Mouse (Mus musculus): ENCODE data around the gene Hist1h3h. TPM values are rescaled to one million over a fixed set of nuclear protein-coding genes. Genes with fewer than 3 reads are reported as not detected.

The Hist1h3h gene
- total RNA-seq, 2 experiments from 2014 or later = 108 to 117 TPM

DNA sequence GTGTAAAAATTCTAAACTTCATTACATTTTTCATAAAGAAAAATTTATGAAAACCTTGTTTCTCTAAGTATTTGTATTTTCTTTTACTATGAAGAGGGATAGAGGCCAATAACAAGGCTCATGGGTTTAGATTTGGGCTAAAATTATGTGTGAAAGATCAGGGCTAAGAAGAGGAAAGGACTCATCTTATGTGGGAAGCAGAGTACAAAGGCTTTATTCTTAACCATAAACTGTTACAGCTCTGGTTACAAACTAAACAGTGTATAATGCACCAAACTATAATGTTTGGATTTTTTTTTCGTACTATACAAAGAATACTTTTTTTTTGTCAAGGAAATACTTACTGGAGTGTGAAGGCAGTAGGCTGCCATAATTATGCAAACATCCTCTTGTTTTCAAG is 38.2 kb downstream of the Hist1h3h start:
- intact Hi-C loops (cut with DNase I; ENCODE audit: low total_unique reads) = no loop called here
- no peak for DNase-seq

Small RNAs within 50 kb of the gene (microRNA-seq; reads per million reads assigned to microRNA genes)
- gene Gm44357 = 0 reads per million in 2 experiments
- 0 reads per million in 2 experiments for gene Gm44367
- gene Gm44454 = 0 reads per million in 2 experiments

Other genes starting within 250 kb of the Hist1h3h start
- under 1 TPM in 1 of 2 experiments, not detected in 1; 0.23 TPM for gene Nkapl, start 249.2 kb upstream of the Hist1h3h start, total RNA-seq (2021)
- under 1 TPM; 0.76 to 0.86 TPM for gene Zkscan4, start 238.8 kb upstream of the Hist1h3h start, total RNA-seq (2021)
- not detected for gene Gm10065, start 238.2 kb upstream of the Hist1h3h start, total RNA-seq (2021)
- 10 to 100 TPM; 12.8 to 13.8 TPM for gene AK157302, start 222.4 kb upstream of the Hist1h3h start, total RNA-seq (2021)
- gene Gm11273, start 216.2 kb upstream of the Hist1h3h start, total RNA-seq (2021) = 100 to 1,000 TPM; 119 to 152 TPM
- gene Zkscan8, start 186.5 kb upstream of the Hist1h3h start, total RNA-seq (2021) = 1 to 10 TPM; 6.1 to 7.4 TPM
- gene Olfr1366, start 174.9 kb upstream of the Hist1h3h start, total RNA-seq (2021) = not detected
- not detected for gene Olfr1535, start 157.8 kb upstream of the Hist1h3h start, total RNA-seq (2021)
- not detected for gene Olfr1364, start 135.9 kb upstream of the Hist1h3h start, total RNA-seq (2021)
- not detected for gene Olfr1362, start 103.6 kb upstream of the Hist1h3h start, total RNA-seq (2021)
- gene Olfr11, start 75.1 kb upstream of the Hist1h3h start, total RNA-seq (2021) = not detected
- not detected for gene Olfr1361, start 54.3 kb upstream of the Hist1h3h start, total RNA-seq (2021)
- gene Olfr1360, start 40.3 kb upstream of the Hist1h3h start, total RNA-seq (2021) = not detected
- gene Olfr1359, start 19.5 kb upstream of the Hist1h3h start, total RNA-seq (2021) = not detected
- 10 to 100 TPM; 79.9 to 84.7 TPM for gene Hist1h2bl, start 1.5 kb upstream of the Hist1h3h start, total RNA-seq (2021)
- gene Hist1h2ai, start 1.2 kb upstream of the Hist1h3h start, total RNA-seq (2021) = 10 to 100 TPM; 70.5 to 87.6 TPM
- 10 to 100 TPM; 20.2 to 23.0 TPM for gene Hist1h2bm, start 4.4 kb downstream of the Hist1h3h start, total RNA-seq (2021)
- 10 to 100 TPM; 15.5 to 16.2 TPM for gene Hist1h4j, start 17.4 kb downstream of the Hist1h3h start, total RNA-seq (2021)
- 100 to 1,000 TPM; 174 TPM for gene Hist1h4k, start 32.8 kb downstream of the Hist1h3h start, total RNA-seq (2021)
- gene Hist1h2ak, start 36.2 kb downstream of the Hist1h3h start, total RNA-seq (2021) = 10 to 100 TPM; 29.4 to 33.4 TPM
- 10 to 100 TPM; 39.6 to 49.3 TPM for gene Hist1h2bn, start 36.5 kb downstream of the Hist1h3h start, total RNA-seq (2021)
- 10 to 100 TPM; 49.0 to 49.9 TPM for gene Hist1h1b, start 63.0 kb downstream of the Hist1h3h start, total RNA-seq (2021)
- 10 to 100 TPM; 87.1 to 98.9 TPM for gene Hist1h3i, start 65.7 kb downstream of the Hist1h3h start, total RNA-seq (2021)
- 10 to 100 TPM in 1 of 2 experiments, 1 to 10 TPM in 1; 7.8 to 10.7 TPM for gene Hist1h2an, start 69.6 kb downstream of the Hist1h3h start, total RNA-seq (2021)
- 10 to 100 TPM; 32.1 to 32.8 TPM for gene Hist1h2bp, start 69.8 kb downstream of the Hist1h3h start, total RNA-seq (2021)
- 10 to 100 TPM; 58.2 to 75.5 TPM for gene Hist1h2bq, start 92.5 kb downstream of the Hist1h3h start, total RNA-seq (2021)
- 10 to 100 TPM; 67.5 to 87.1 TPM for gene Hist1h2ao, start 92.8 kb downstream of the Hist1h3h start, total RNA-seq (2021)
- gene Hist1h4m, start 94.1 kb downstream of the Hist1h3h start, total RNA-seq (2021) = 100 to 1,000 TPM; 150 to 154 TPM
- gene Hist1h4n, start 114.5 kb downstream of the Hist1h3h start, total RNA-seq (2021) = 10 to 100 TPM; 26.8 to 27.2 TPM
- gene Hist1h2ap, start 115.8 kb downstream of the Hist1h3h start, total RNA-seq (2021) = 10 to 100 TPM; 29.4 to 69.3 TPM
- 10 to 100 TPM; 57.8 to 74.3 TPM for gene Hist1h2br, start 116.1 kb downstream of the Hist1h3h start, total RNA-seq (2021)
- under 1 TPM; 0.33 to 0.38 TPM for gene Zfp184, start 227.4 kb downstream of the Hist1h3h start, total RNA-seq (2021)

Measured in gastrocnemius, postnatal 14 days (tissue).